Mouse (Mus musculus) activated CD4-positive, CD25-positive, alpha-beta regulatory T cell, adult 4 months (primary cell): ENCODE measurements around the gene Dnaaf3. TPM values are rescaled to one million over a fixed set of nuclear protein-coding genes. Genes with fewer than 3 reads are reported as not detected.

Source experiments
- ATAC-seq: one replicate; pipeline ENCODE4 v1.8.0; 2017
- polyA plus RNA-seq, 2 experiments: library from polyadenylated mRNA; unstranded; fragments of 100-300 nt; shearing (Covaris generic); gene quantifications; one replicate each; pipeline ENCODE4 v1.2.1; 2017

Dnaaf3 gene
- polyA plus RNA-seq, 2 experiments from 2014 or later = 0.93 to 1.6 TPM

DNA sequence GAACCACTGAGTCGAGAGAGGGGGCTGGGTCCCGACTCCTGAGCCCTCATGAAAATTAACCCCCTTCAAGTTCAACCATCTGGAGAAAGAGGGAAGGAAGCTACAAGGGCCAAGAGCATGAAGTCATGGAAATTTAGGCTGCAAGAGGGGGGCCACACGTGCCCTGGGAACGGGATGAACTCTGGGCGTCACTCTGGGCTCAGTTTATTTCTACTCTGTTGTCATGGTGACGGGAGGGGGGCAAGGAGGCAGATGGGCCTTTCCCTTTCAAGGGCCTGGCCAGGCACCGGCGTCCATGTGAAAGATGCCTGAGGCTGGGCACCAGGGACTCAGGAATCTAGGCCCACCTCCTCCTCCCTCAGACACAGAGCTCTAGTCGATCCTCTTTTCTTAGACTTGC lies 34.0 kb downstream of the Dnaaf3 start:
- no peak for ATAC-seq

DNA sequence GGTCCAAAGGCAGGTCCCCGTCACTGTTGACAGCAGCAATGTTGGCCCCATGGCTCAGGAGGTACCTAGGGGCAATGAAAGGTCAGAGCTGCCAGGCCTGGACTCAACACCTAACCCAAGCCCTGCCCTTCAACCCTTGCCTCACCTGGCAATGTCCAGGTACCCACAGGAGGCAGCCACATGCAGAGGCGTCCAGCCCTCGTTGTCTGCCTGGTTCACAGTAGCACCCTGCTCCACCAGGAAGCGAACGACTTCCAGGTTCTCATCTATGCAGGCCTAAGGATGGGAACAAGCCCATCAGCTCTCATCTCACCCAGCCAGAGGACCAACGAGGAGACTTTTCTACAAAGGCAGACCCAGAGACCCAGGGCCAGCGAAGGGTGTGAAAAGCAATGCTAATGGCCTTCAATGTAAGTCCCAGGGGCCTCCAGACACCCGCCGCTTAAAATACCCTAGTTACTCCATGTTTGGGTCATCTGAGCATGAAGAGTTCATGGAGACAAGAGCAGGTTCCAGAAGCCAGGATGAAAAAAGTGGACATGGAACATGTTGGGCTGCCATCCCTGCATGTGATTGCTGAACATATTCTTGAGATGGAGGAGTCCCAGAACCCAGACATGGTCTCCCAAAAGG lies 34.9 kb downstream of the Dnaaf3 start:
- ATAC-seq = no peak

DNA sequence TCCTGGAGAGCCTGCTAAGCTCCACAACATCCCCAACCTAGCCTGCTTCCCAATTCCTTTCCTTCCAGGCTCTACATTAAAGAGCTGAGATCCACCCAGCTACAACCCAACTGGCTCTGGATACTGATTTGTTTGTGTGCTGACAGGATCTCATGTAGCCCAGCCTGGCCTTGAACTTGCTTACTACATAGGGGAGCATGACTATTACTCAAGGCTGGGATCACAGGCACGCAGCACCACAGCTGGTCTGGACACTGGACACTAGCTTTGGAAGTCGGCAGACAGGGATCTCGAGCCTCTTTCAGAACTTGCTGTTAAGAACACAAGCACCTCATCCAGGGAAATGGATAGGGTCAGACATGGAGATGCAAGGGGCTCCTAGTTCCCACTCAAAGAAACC lies 35.8 kb downstream of the Dnaaf3 start:
- ATAC-seq = no peak

DNA sequence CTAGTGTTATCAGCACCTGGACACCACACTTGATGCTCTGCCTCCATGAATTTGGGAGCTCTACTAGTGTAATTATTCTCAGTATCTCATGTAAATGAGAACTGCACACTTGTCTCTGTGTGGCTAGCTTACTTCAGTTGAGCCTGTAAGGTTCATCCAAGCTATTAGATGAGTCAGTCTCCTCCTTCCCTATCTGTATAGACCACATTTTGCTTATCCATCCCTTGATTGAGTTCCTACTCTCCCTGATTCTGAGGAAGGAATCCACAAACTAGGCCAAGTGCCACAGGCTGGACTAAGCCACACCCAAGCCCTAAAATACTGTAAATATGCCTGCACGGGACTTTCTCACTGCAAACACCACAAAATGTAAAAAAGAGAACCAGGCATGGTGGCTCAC lies 38.3 kb downstream of the Dnaaf3 start:
- no peak for ATAC-seq

DNA sequence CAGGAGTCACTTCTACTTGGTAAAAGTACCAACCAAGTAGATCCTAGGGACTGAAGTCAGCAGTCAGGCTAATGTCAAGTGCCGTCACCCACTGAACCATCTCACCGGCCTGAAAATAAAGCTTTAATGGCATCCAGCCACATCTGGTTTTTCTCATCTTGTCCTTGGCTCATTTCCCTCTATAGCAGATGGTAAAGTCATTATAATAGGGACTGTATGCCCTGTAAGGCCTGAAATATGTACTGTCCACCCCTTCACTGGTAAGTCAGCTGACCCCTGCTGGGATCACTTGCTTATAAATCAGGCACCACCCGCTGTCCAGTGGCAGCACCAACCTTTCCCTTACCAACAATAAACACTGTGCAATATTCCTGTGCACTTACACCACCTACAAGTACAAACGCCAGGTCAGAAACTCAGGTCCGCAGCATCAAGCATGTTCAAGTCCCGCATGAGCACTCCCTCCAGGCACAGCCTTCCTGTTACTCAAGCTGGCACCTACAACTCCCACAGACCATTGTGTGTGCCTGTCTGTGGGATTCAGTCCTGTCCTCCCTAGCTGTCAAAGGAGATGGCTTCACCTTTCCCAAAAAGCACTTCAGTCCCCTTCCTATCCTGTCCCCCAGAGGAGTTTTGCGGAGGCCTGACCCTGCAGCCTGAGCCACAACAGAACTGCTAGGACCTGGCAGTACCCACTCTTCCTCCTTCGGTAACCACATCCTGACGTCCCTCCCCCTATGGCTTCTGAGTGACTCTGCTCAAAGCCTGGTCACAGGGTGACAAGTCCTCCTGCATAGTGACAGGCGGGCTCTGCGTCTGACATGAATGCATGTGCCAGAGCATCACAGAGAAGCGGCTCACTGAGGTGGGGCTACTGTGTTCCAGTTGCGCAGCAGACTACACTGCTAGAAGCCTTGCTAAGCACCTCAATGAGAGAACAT lies 39.7 kb downstream of the Dnaaf3 start:
- peak; percentile 97 for ATAC-seq

DNA sequence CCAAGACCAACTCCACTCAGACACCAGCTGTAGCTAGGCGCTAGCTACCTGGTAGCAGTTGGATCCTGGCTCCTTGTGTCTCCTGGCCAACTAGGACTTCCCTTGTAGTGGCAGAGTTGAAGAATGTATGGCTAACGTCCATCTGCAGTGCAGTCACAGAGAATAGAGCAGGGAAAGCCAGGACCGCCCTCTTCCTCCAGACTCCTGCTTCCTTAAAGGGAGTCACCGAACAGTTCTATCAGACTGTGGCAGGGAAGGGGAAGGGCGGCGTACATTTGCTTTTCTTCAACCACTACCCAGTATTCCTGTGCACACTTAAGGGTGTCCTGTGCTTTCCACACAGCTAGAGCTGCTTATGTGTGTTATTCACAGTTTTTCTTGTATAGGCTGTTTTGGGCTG lies 40.9 kb downstream of the Dnaaf3 start:
- no peak for ATAC-seq

DNA sequence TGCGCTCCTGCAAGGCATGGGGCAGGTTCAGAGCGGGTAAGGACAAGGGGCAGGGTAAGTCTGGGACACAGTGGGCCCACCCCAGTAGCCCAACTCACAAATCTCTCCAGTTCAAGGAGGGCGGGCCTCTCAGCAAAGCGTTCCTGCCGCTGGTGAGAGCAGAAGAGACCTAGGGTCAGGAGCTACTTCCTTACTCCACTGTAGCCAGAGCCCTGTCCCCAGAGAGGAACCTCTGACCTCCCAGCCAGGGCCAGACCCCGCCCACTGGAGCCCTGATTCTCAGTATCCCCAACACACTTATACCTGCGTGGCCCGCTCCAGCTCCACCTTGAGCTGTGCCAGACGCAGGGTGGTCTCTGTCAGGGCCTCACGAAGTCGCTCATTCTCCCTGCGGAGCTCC lies 50.0 kb downstream of the Dnaaf3 start:
- ATAC-seq = no peak

DNA sequence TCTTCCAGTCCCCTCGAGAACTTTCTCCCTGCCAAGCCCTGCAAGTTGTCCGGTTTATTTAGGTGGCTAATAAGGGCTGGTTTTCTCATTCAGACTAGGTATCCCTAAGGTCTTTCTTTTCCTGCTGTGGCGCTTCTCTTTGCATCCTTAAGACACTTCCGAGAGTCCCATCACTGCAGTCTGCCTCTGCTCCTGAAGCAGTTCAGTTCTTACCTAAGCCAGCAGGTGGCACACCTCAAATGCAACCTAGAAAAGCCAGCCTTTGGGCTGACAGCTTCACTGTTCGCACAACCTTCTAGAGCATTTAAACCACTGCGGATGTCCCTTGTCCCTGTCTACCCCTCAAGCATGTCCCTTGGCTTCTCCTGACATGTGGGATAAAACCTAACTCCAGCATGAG lies 52.6 kb downstream of the Dnaaf3 start:
- ATAC-seq = peak; percentile 60

DNA sequence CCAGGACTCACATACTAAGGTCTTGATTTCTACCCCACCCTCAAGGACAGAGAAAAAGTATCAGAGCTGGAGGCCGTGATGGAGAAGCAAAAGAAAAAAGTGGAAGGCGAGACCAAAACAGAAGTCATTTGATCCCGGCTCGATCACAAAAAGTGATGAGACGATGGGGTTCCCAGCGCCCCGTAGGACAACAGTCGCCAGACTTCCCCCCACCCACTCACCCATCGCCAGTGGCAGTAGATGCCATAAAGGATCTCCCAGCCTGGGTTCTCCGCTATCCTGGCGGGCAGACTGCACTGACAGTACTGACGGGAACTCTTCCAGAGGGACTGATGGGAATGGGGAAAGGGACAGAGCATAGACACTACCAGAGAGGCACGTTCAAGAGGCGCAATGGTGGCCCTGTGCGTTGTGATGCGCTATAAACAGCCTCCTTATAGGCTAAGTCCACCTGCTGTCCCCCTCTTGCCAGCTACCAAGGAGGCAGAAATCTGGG lies 53.4 kb downstream of the Dnaaf3 start:
- no peak for ATAC-seq

DNA sequence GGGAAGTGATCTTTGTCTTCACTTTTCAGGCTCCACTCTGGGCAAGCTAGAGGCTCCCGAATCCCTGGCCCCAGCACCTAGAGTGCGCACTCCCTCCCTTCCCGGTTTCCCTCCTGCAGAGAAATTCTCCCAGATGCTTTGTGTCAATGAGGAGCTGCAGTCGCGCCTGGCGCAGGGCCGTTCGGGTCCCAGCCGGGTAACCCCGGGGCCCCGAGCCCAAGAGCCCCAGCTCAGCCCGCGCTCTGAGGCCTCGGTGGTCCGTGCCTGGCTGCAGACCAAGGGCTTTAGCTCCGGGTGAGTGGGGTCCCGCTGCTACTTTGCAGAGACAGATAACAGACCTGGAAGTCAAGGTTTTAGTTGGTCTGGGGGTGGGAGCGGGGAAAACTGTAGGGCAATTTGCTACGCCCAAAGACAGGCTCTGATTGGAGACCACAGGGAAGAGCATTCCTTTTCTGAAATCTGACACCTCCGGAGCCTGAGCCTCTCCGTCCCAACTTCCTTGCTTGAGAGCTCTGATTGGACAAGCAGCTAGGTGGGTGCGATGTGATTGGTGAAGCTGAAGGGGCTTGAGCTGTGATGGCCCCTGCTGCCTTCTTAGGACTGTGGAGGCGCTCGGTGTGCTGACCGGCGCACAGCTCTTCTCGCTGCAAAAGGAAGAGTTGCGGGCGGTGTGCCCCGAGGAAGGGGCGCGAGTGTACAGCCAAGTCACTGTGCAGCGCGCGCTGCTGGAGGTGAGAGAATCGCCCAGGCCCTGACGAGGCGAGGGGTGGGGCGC lies 54.0 kb downstream of the Dnaaf3 start:
- ATAC-seq = no peak

DNA sequence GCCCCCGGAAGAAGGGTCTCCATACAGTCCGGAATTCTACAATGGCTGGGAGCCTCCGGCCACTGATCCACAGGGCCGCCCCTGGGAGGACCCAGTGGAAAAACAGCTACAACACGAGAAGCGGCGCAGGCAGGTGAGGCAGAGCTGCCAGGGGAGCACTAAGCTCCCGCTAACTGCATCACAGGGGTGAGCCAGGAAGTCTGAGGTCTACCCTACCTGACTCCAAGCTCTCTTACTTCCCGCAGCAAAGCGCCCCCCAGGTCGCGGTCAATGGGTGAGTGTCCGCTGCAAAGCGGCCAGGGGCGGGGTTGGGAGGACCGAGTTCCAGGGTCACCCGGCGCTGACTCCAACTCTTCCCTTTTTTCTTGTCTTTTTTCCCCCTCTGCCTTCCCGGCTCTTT lies 58.3 kb downstream of the Dnaaf3 start:
- ATAC-seq = no peak

Other genes with a start within 250 kb of the Dnaaf3 start
- not detected for gene Ncr1, start 194.7 kb downstream of the Dnaaf3 start, polyA plus RNA-seq
- gene Gp6, start 134.7 kb downstream of the Dnaaf3 start, polyA plus RNA-seq = not detected
- 10 to 100 TPM; 13.6 to 16.8 TPM for gene Rdh13, start 86.8 kb downstream of the Dnaaf3 start, polyA plus RNA-seq
- 10 to 100 TPM in 1 of 2 experiments, 1 to 10 TPM in 1; 4.8 to 14.3 TPM for gene Eps8l1, start 71.8 kb downstream of the Dnaaf3 start, polyA plus RNA-seq
- gene Ppp1r12c, start 30.8 kb downstream of the Dnaaf3 start, polyA plus RNA-seq = 10 to 100 TPM; 21.6 to 26.6 TPM
- gene Tnnt1, start 16.1 kb downstream of the Dnaaf3 start, polyA plus RNA-seq = 10 to 100 TPM in 1 of 2 experiments, 1 to 10 TPM in 1; 4.9 to 10.4 TPM
- gene Tnni3, start 8.2 kb downstream of the Dnaaf3 start, polyA plus RNA-seq = 1 to 10 TPM; 1.7 to 3.6 TPM
- not detected for gene Syt5, start 15.1 kb upstream of the Dnaaf3 start, polyA plus RNA-seq
- gene Ptprh, start 71.6 kb upstream of the Dnaaf3 start, polyA plus RNA-seq = not detected
- 1 to 10 TPM; 3.0 to 4.1 TPM for gene Tmem86b, start 99.0 kb upstream of the Dnaaf3 start, polyA plus RNA-seq
- gene Ppp6r1, start 126.6 kb upstream of the Dnaaf3 start, polyA plus RNA-seq = 10 to 100 TPM; 10.6 to 11.1 TPM
- gene Hspbp1, start 152.6 kb upstream of the Dnaaf3 start, polyA plus RNA-seq = 10 to 100 TPM; 38.9 to 60.9 TPM
- gene Brsk1, start 158.2 kb upstream of the Dnaaf3 start, polyA plus RNA-seq = not detected
- gene Tmem150b, start 192.8 kb upstream of the Dnaaf3 start, polyA plus RNA-seq = not detected
- gene Kmt5c, start 207.7 kb upstream of the Dnaaf3 start, polyA plus RNA-seq = 10 to 100 TPM; 19.7 to 28.9 TPM
- gene Cox6b2, start 220.6 kb upstream of the Dnaaf3 start, polyA plus RNA-seq = 1 to 10 TPM; 2.1 to 4.5 TPM
- gene Fam71e2, start 238.8 kb upstream of the Dnaaf3 start, polyA plus RNA-seq = not detected